Mouse (Mus musculus): ENCODE measurements around the gene Ror2. TPM values are rescaled to one million over a fixed set of nuclear protein-coding genes. Genes with fewer than 3 reads are reported as not detected.

Gene Ror2
- total RNA-seq, 2 experiments from 2014 or later: 9.3 to 9.9 TPM

DNA sequence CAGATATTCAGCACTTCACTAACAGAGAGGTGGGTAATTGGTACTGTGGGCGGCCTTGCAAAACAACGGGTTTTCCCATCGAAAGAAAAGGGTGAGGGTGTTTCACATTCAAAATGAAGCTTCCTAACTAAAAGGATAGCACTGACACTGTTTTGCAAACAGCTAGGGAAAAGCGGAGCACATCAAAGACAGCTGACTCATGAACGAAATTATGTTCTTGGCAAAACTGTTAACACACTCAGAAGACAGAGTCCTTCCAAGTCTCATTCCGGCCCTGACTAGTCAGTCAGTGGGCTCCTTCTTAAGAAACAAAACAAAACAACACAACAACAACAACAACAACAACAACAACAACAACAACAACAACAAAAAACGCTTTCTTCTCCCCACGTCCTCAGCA, 10.1 kb downstream of the Ror2 start:
- DNase-seq (ENCODE audit: low spot score in 2 of 2): no peak

DNA sequence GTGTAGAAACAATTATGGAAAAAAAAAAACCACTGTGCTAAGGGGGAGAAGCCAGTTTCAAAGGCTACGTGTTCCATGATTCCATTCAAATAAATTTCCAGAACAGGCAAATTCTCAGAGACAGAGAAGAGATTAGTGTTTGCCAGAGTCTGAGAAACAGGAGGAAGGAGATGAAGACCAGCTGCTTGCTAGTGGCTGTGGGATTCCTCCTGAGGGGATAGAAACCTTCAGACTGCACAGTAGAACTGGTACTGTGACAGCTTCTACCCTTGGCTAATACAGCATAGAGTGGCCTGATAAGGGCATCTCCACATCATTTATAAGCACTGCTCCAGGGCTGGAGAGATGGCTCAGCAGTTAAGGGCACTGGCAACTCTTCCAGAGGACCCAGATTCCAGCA, 11.2 kb downstream of the Ror2 start:
- no peak for DNase-seq (ENCODE audit: low spot score in 2 of 2)

DNA sequence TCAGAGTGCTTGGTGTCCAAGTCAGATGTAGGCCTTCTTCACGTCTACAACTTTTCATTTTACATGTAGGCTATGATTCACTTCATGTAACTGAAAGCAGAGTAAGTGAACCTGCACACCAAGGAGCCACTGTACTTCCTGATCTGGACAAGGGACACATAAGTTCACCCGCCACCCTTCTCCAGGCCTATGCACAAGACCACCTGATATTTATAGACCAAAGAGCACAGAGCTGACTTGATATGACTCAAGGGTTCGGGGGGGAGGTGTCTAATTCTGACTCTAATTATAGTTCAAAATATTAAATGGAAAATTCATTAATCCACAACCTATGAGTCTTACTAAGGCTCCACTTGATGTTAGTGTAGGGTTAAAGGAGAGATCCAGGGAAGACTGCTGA, 14.3 kb downstream of the Ror2 start:
- no peak for DNase-seq (ENCODE audit: low spot score in 2 of 2)

DNA sequence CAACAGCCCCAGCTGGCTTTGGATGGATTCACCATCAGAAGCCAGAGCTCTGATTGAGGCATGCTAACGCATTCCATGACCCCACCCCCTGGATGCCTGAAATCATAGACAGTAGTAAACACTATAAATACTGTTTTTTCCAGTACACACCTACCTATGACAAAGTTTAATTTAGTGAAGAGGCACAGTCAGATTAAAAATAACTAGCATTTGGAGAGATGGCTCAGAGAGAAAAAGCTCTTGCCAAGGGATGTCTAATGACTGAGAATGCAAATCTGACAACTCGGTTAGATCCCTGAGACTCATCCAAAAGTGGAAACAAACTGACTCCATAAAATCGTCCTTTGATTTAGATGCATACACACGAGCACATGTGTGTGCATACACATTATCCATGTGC, 15.4 kb downstream of the Ror2 start:
- no peak for DNase-seq (ENCODE audit: low spot score in 2 of 2)

DNA sequence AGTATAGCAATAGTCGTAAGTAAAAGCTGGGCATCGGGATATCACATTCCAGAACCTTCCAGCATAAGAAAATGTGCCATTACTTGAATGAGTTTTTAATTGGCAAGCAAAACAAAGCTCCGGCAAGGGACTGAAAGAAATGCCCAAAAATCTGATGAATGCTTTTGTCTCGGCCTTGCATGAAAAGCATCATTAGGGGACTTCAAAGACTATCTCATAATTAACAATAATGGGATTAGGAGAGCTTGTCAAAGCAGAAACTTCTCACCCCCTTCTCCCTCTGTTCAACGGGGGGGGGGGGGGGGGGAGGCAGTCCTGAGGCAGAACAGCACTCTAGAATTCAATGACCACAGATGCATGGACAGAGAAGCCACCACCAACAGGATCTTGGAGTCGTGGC, 17.4 kb downstream of the Ror2 start:
- no peak for DNase-seq (ENCODE audit: low spot score in 2 of 2)

DNA sequence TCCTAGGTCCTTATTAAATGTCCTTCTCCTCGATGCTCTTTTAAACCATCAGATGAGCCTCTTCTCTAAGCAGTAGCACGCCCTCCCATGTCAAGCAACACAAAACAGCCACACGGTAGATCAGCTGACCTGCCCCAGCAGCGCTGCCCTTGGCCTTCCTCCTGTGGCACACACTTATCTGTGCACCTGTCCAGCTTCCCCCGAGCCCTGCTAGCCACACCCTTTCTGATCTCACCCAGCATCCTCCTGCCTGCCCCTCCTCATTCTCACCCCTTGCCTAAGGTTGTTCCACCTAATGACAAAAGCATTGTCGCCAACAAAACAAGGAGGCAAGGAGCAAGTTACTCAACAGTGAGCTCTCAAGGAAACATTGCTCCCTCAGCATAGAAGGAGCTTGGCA, 18.1 kb downstream of the Ror2 start:
- DNase-seq (ENCODE audit: low spot score in 2 of 2): no peak

DNA sequence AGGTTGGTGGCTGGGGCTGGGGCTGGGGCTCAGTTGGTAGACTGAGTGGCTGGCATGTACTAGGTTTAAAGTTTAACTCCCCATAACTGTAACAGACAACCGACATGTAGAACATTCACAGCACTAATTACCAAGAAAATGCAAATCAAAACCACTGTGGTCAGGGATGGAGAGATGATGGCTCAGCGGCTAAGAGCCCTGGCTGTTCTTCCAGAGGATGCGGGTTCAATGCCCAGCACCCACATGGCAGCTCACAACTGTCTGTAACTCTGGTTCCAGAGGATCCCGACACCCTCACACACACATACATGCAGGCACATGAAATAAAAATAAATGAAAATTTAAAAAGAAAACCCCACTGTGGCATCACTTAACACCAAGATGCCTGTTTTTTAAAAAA, 18.8 kb downstream of the Ror2 start:
- DNase-seq (ENCODE audit: low spot score in 2 of 2): no peak

DNA sequence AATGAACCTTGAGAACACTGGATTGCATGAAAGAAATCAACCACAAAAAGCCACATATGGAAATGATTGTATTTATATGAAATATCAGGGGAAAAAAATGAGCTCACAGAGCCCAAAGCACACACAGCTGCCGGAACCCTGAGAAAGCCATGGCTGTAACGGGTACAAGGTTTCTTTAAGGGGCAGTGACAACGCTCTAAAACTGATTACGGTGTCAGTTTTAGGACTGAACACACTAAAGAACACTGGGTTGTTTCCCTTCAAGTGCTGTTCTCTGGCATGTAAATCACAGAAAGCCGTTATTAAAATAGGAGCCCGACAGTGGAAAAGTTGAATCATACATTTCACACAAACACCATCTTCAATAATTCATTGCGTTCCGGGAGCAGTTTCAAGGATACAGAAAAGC, 19.4 kb downstream of the Ror2 start:
- DNase-seq (ENCODE audit: low spot score in 2 of 2): no peak

DNA sequence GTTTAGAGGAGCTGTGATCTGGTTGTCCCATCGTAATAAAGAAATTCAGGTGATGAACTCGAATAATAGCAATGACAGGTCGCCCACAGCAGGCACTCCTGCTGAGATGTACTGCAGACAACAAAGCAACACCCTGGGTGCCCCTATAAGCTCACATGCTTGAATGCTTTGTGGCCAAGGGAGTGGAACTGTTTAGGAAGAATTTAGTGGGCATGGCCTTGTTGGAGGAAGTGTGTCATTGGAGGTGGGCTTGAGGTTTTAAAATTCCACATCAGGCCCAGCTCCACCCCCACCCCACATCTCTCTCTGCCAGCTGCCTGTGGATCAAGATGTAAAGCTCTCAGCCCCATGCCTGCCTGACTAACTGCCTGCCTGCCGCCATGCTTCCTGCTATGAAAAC, 21.0 kb downstream of the Ror2 start:
- no peak for DNase-seq (ENCODE audit: low spot score in 2 of 2)

DNA sequence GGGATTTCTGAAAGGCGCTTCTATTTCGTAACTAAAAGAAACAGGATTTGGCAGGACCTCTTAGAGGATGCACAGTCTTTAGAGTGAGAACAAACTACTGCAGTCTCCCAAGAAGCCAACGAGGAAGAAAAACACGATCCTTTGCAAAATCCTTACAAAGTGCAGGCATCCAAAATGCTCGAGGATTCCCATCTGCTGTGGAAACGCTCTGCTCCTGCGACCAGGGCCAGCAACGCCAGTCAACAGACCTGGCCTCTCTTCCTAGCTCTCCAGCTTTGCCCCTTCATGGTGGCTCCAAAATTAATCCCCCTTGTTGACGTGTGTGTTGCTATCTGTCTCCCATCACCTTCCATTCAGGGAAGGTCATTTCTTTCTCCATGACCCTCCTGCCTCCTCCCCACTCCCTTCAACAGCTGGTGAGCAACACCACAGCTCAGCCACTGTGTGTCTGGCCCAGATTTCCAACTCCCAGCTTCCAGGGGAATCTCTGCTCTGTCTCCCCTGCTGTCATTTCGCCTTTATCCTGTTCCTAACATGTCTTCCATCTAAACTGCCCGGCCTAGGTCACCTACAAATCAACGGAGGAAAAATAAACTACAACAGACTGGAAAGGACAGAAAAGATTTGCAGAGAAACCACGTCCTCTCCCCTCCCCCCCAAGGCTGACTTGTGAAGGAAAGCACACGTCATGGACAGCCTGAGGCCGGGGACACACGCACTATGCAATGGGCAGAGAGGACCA, 23.2 kb downstream of the Ror2 start:
- DNase-seq (ENCODE audit: low spot score in 2 of 2): no peak

DNA sequence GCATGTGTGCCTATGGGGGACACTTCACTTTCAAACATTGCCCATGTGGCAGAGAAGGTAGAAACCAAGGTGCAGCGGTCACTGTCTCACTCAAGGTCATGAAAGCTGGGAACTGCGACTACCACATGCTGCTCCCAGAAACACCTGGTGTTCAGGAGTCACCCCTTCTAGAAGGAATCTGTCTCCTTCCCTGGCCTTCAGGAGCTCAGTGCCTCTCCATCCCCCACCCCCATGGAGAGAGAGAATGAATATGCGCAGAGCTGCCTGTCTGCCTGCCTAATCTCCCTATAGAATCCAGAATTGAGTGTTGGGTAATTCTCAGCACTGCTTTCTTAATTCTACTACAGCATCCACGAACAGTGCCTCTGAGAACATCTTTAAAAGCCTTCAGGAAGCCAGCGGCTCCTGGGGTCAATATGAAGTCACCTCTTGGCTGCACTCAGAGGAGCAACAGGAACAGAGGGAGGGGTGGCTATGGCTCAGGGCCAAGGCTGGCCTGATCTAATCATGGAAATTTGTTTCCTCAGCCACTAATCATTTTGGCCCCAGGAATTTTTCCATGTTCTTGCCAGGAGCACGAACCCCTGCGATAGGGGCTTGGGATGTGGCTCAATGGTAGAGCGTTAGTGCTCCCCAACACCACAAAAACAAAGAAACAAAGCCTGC, 24.7 kb downstream of the Ror2 start:
- peak in 1 of 2 experiments; percentile 73 for DNase-seq (ENCODE audit: low spot score in 2 of 2)

DNA sequence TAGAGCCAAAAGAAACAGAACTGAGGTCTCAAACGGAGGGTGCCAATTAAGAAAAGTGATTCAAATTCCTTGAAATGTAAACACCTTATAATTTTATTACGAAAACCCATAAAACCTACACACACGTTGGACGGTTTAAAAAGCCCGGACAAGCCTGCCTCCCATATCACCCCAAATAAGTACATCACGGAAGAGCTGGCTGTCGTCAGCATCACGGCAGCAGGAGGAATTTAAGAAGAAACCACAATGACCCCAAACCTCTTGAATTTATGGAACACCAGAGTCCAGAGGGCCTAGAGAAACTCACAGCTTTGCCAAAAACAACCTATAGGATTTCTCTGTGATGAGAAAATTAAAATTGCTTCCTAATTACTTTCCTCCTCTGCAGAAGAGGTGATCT, 27.0 kb downstream of the Ror2 start:
- no peak for DNase-seq (ENCODE audit: low spot score in 2 of 2)

DNA sequence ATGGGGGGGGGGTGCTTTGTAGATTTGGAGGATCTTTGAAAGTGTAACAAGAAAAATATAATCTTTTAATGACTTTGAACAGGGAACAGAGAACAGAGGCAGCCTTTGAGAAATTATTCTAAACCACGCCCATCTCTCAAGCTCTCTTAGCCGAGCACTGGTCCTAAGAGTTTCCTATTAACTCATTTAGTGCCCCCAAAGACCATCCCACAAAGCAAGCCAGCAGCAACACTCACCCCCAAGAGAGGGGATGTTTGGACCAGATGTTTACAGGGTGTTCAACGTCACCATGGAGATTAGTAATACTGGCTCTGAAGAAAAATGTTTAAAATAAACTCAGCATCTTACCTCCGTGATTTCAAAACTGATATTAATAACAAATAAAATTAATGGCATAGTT, 27.4 kb downstream of the Ror2 start:
- DNase-seq (ENCODE audit: low spot score in 2 of 2): no peak

DNA sequence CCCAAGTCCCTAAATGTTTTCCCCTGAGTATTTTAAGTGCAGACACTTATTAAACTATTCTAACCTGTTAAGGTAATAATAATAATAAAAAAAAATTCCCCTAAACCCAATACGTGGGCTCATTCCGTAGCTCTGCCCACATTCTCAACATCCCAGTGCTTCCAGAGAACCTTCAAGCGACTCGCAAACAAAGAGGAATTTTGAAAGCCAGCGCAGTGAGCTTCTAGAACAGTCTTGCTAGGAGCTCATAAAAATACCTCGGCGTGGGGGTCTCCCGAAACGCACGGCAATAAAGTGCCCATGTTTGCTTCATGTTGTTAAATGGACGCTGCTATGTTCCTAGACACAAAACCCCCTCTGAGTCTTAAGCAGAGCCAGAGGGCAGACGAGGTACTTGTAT, 32.7 kb downstream of the Ror2 start:
- no peak for DNase-seq (ENCODE audit: low spot score in 2 of 2)

DNA sequence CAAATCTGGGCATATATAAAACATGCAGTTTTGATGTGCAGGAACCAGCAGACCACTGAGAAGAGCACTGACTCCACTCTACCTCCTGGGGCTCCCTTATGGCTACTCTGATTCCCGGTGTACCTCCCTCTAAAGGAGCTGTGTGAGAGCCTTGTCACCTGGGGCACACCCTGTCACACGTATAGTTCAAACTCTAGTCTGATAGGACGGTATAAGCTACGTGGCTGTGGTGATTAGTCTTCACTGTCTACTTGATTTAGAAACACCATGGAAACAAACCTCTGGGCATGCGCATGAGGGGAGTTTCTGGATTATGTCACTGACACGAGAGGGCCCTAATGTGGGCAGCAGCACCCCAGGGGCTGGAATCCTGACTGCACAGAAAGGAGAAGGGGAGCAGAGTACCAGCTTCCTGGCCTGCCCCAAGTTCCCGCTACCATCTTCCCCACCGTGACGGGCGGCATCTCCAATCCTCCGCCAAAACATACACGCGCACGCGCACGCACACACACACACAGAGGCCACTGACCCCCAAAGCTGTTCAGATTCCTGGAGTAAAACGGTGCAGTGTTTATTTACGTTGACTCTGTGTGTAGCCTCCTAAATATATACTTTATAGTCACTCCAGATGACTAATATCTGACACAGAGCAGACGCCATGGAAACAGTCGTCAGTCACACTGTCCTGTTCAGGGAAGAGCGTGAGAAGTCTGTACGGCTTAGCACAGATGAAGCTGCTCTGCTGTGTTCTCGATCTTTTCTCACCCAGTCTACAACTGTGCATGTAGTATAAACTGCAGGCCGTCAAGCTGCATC, 37.1 kb downstream of the Ror2 start:
- no peak for DNase-seq (ENCODE audit: low spot score in 2 of 2)

DNA sequence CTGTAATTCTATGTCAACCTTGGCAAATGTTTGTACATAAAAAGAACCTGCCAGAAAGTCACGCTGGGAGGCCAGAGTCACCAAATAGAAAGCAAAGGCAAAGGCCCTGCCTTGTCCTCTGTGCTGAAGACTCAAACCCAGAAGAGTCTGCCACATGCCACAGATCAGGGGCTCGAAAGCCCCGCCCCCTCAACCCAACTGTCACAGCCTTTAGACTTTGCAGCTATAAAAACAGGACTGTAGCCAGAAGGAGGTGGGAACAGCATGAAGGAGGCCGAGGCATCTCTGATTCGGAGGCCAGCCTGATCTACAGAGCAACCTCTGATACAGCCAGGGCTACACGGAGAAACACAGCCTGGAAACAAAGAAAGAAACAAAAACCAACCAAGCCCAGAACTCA, 37.8 kb downstream of the Ror2 start:
- DNase-seq (ENCODE audit: low spot score in 2 of 2): no peak

DNA sequence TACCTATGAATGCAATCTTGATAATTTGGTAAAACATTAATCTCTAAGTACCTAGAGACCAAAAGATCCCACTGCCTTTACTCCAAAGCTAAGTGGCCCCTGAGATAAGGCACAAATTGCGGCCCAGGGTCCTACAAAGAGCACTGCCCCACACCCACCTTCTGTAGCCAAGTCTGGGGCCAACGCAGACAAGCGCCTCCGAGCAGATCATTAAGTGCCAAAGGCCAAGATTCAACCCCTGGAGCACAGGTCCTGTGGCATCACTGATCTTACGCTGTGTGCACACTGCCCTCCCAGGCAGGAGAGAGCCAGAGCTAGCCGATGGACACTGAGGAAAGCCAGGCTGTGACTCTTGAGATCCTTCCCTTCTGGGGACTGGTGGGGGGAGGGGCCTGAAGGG, 38.7 kb downstream of the Ror2 start:
- DNase-seq (ENCODE audit: low spot score in 2 of 2): no peak

DNA sequence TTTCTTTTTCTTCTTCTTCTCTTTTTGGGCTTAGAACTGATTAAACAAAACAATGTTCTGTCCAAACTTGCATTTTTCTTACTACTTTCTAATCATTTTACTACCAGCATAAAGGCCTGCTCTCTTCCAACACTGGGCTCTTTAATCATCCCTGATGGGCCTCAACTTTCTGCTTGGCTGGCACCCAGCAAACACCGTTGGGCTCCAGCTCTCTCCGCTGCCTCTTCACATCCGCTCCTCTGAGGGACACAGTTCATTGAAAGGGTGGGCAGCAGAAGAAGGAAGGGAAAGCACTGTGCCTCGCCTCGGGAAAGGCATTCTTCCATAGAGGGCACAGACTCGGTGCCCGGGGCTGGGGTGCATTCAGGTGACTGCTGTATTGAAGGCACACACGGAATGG, 41.8 kb downstream of the Ror2 start:
- DNase-seq (ENCODE audit: low spot score in 2 of 2): no peak

DNA sequence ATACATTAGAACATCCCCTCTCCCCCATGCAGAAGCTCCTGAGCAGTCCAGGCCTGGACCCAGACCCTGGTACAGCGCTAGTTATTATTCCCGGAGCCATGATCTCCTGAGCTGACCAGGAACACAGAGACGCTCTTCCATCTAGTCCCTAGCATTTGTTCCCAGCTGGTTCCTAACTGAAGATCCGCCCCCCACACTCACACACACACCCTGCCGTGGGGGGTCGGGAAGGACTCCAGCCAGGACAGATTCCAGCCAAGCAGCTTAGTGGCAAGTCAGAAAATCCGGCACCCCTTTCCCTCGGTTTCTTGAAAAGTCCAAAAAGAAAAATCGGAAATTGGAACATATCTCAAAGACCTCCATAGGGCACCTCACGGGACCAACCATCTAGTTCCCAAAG, 48.5 kb downstream of the Ror2 start:
- DNase-seq (ENCODE audit: low spot score in 2 of 2): no peak

DNA sequence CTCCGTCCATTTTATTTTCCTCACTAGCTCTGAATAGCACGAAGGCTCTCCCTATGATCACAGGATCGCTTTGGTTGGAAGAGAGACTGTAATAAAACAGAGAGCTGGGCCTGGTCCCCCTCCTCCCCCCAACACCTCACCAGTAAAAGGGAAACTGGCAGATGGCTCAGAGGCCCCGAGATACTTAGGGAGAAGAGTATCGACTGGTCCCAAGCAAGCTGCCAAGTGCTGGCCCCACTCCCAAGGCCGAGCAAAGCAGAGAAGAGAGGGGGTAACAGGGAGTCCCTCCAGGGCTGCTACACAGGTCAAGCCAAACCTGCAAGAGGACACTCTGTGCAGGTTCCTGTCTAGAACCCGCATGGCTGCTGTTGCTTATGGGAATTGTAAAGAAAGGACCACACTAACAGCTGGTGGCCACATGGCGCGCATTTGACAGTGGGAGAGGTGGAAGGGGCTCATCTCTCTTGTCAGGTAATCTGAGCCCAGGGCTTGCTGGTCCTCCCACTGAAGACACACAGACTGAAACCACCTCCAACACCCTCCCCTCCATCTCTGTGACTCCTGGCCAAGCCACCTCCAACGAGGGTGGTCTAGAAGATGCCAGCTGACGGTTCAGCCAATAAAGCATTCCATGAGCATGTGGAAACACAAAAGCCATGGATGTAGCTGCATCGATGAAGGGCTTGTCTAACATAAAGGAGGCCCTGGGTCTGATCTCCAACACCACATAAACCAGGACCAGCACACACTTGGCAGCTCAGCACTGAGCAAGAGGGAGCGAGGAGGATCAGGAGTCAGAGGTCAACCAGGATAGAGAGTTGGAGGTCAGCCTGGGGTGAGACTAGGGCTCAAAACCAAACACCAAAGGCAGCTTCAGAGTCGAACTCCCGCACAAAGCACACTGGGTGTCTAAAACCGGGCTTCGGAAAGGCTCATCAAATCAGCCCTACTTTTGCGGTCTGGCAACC, 49.2 kb downstream of the Ror2 start:
- DNase-seq (ENCODE audit: low spot score in 2 of 2): peak in 1 of 2 experiments; percentile 63

DNA sequence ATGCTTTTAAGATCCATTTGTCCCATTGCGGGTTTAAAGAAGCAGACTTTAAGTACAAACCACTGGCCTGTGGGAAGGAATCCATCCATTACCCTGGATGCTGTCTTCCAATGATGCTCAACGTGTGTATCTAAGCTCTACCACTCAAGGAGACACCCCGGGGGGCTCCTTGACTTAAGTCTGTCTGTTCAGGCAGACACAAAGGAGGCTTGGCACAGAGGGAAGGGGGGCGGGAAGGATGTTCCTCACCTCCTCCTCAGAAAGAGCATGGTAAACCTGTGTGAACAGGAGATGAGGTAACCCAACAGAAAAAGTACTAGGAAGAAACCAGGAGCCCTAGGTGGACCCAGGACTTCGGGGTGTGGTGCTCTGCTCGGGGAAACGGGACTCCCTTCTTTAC, 50.0 kb downstream of the Ror2 start:
- no peak for DNase-seq (ENCODE audit: low spot score in 2 of 2)
